Mouse (Mus musculus) myocyte (in vitro differentiated cells): ENCODE measurements around the gene Csf2rb2.

Experiments used
- E2F4 ChIP-seq: IDR thresholded peaks from one replicate; pipeline ENCODE4 v1.6.1; 2011; ENCODE audit warnings: mild to moderate bottlenecking, control low read depth, moderate library complexity; ENCODE audit not compliant: insufficient read depth
- MAX ChIP-seq: IDR thresholded peaks from one replicate; pipeline ENCODE4 v1.6.1; 2011; ENCODE audit warnings: low read depth, mild to moderate bottlenecking, control low read depth
- MYOD1 ChIP-seq, 3 experiments: IDR thresholded peaks; one replicate each; pipeline ENCODE4 v1.6.1; 2011; ENCODE audit warnings: control low read depth in 2 of 3, low read depth in 2 of 3, mild to moderate bottlenecking in 2 of 3, moderate library complexity in 1 of 3; ENCODE audit not compliant: insufficient read length in 2 of 3, control insufficient read depth in 1 of 3
- MYOG ChIP-seq, 3 experiments: IDR thresholded peaks; one replicate each; pipeline ENCODE4 v1.6.1; 2011; ENCODE audit warnings: control low read depth in 2 of 3, low read depth in 2 of 3, mild to moderate bottlenecking in 2 of 3; ENCODE audit not compliant: insufficient read length in 2 of 3, control insufficient read depth in 1 of 3, insufficient read depth in 1 of 3
- POLR2A ChIP-seq: IDR thresholded peaks from one replicate; pipeline ENCODE4 v1.6.1; 2011; ENCODE audit warnings: low read depth, mild to moderate bottlenecking, control low read depth, moderate library complexity; ENCODE audit not compliant: insufficient read length
- POLR2AphosphoS2 ChIP-seq: IDR thresholded peaks from one replicate; pipeline ENCODE4 v1.6.1; 2011; ENCODE audit warnings: low read depth, control low read depth; ENCODE audit not compliant: insufficient read length
- SRF ChIP-seq: IDR thresholded peaks from one replicate; pipeline ENCODE4 v1.6.1; 2011; ENCODE audit warnings: low read depth; ENCODE audit not compliant: control insufficient read depth, insufficient read length
- TCF12 ChIP-seq: IDR thresholded peaks from one replicate; pipeline ENCODE4 v1.6.1; 2011; ENCODE audit warnings: mild to moderate bottlenecking, control low read depth; ENCODE audit not compliant: poor library complexity, insufficient read depth, severe bottlenecking
- TCF3 ChIP-seq: IDR thresholded peaks from one replicate; pipeline ENCODE4 v1.6.1; 2011; ENCODE audit warnings: low read depth, control low read depth; ENCODE audit not compliant: insufficient read length
- USF1 ChIP-seq: IDR thresholded peaks from one replicate; pipeline ENCODE4 v1.6.1; 2011; ENCODE audit warnings: low read depth, mild to moderate bottlenecking, control low read depth, moderate library complexity

- no peak for TF ChIP-seq MYOD1 (IDR thresholded peaks at IDR 0.05; ENCODE audit: control insufficient read depth in 1 of 3, insufficient read length in 2 of 3, low read depth in 2 of 3)
- no peak for TF ChIP-seq TCF3
- no peak for TF ChIP-seq POLR2A
- TF ChIP-seq TCF12: no peak
- no peak for TF ChIP-seq POLR2AphosphoS2
- no peak for TF ChIP-seq E2F4
- no peak for TF ChIP-seq SRF
- TF ChIP-seq MAX: no peak
- TF ChIP-seq USF1: no peak
- TF ChIP-seq MYOG (IDR thresholded peaks at IDR 0.05; ENCODE audit: control insufficient read depth in 1 of 3, insufficient read depth in 1 of 3, insufficient read length in 2 of 3, low read depth in 2 of 3): peak in 1 of 3 experiments; percentile 8
Measured at GRCm38 (mm10) chr15:78320825-78321496, 15.4 kb upstream of the Csf2rb2 start.
